Mouse (Mus musculus): Measurements from ENCODE around the gene Trim30c.

DNA sequence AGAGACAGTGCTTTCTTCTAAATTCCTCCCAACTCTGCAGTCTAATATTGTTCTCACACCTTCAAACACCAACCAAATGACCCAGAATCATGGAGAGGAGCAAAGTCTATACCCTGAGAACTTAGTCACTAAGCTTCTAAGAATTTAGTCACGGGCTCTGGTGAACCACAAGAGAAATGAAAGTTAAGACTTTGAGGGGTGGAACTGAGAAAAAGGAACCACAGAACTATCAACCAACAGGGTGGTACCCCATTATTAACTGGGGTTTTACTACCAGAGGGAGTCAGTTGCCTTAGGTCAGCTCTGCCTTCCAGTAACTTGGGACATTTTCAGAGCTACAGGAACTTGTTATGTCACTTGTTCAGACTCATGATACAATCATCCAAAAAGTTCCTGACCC, at the start of gene Trim30c:
- TF ChIP-seq CTCF (IDR thresholded peaks at IDR 0.05; ENCODE audit: control insufficient read depth, insufficient read depth, insufficient replicate concordance, low read depth, low read length) = no peak
- no peak for TF ChIP-seq POLR2A (IDR thresholded peaks at IDR 0.05; ENCODE audit: control insufficient read depth, low read depth, low read length)
